Mouse (Mus musculus) kidney, adult 10 weeks (tissue): Measurements from ENCODE around the gene Defb38. TPM values are rescaled to one million over a fixed set of nuclear protein-coding genes. Genes with fewer than 3 reads are reported as not detected.

Experiments
- polyA plus RNA-seq: library from polyadenylated mRNA; stranded (reverse); fragments of 350-450 nt; fragmentation: Illumina TruSeq; extraction: RNeasy Lipid Tissue Mini Kit (QIAGEN cat#74804); gene quantifications from one replicate; pipeline ENCODE4 v1.2.3, GENCODE M21; 2014; ENCODE audit warnings: low read depth, low replicate concordance

Gene Defb38
- polyA plus RNA-seq, result not detected

DNA sequence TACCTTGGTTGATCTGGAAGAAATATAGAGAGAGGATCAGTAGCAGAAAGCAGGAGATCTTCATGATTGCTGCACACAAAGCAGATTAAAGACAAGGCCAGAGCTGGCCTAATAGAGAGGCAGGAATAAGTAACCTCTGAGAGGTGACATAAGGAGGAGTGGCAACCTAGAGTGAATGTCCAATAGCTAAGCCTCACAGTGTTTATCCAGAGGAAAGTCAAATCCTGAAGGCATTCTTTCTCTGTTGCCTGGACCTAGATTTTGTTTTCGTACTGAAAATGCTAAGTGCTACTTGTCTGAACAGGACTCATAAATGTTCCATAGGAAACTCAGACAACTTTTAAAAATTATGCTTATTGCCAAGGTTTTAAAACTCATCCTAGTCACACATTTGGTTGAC is at the start of gene Defb38:
Gene Defb38 (minus strand): TSS at position 101 of the 400 bp plus-strand sequence.

DNA sequence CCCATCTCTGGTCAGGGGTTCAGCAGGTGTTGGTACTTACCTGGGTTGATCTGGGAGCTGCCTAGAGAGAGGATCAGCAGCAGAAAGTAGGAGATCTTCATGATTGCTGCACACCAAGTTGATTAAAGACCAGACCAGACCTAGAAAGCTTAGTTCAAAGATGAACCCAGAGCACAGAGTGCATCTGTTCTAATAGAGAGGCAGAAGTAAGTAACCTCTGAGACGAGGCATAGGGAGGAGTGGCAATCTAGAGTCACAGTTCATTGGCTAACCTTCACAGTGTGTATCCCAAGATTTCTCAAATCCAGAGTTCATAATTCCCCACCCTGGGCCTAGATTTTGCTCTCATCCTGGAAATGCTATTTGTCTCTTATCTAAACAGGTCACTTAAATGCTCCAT is 38.3 kb upstream of the Defb38 start, which contains the start of gene Defb39:
Gene Defb39 (minus strand): TSS at position 101 of the 400 bp plus-strand sequence.

Other genes starting within 250 kb of the Defb38 start
- not detected for gene Defb40, start 48.3 kb downstream of the Defb38 start, polyA plus RNA-seq
- not detected for gene Defb37, start 35.5 kb downstream of the Defb38 start, polyA plus RNA-seq
- gene Defb39, start 38.2 kb upstream of the Defb38 start, polyA plus RNA-seq, result not detected
- not detected for gene Defb12, start 88.3 kb upstream of the Defb38 start, polyA plus RNA-seq
- not detected for gene Defb34, start 97.2 kb upstream of the Defb38 start, polyA plus RNA-seq
- gene Gm45826, start 114.2 kb upstream of the Defb38 start, polyA plus RNA-seq, result not detected
- not detected for gene Defb14, start 167.8 kb upstream of the Defb38 start, polyA plus RNA-seq
- not detected for gene Defb4, start 172.1 kb upstream of the Defb38 start, polyA plus RNA-seq
- not detected for gene Defb6, start 198.9 kb upstream of the Defb38 start, polyA plus RNA-seq
- not detected for gene Defb46, start 213.3 kb upstream of the Defb38 start, polyA plus RNA-seq
- gene Defb5, start 221.0 kb upstream of the Defb38 start, polyA plus RNA-seq, result not detected